Mouse (Mus musculus): ENCODE results near the gene Spcs1. TPM values are rescaled to one million over a fixed set of nuclear protein-coding genes. Genes with fewer than 3 reads are reported as not detected.

Spcs1 gene
- polyA plus RNA-seq, 1 experiment: 262 TPM

DNA sequence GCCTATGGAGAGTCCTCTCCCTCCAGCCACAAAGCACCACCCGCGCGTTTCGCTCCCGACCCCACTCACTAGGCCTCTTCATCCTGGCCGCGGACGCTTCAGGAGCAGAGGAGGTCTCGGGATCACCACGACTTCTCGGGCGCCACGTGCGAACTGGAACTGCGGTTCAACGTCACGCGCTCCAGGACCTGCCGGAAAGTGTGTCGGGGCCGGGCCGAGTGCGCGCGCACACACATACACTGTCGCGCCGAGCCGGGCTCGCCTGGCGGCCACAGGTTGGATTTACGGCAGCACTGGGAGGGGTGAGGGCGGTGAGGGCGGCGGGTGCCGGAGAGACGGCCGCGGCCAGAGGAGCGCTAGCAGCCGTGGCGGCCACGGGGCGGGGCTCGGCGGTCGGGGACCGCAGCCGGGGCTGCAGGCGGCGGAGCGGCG, 17.4 kb upstream of the Spcs1 start, which contains the start of the genes Pbrm1 and Gnl3:
Gene Pbrm1, plus strand, starts transcription at position 279 of the 432 bp plus-strand sequence.
Gene Gnl3, minus strand, starts transcription at position 293 of the 432 bp plus-strand sequence.
- Histone ChIP-seq H3K27ac (ENCODE audit: insufficient read depth, low read depth, low read length) (peak within 1 kb of the TSS; percentile 80), H3K36me3 (ENCODE audit: control insufficient read depth, insufficient read depth, low read length) (peaks cover 8% of the 10 kb centered on the region), H3K27me3 (replicated peaks; ENCODE audit: control insufficient read depth, insufficient read depth, low read length) (no peaks in the 10 kb centered on the region), H3K4me1 (ENCODE audit: control insufficient read depth, insufficient read depth, low read length) (peaks cover 15% of the 10 kb centered on the region), H3K4me3 (ENCODE audit: insufficient read depth, low read depth, low read length) (peak within 1 kb of the TSS; percentile 98)
- TF ChIP-seq CTCF (conservative IDR thresholded peaks at IDR 0.05; ENCODE audit: insufficient read depth, insufficient read length, low read depth, low read length): no peak
- peak; percentile 46 for TF ChIP-seq POLR2A (IDR thresholded peaks at IDR 0.05; ENCODE audit: low read depth, low read length)
- DNase-seq: peak; percentile 98
- WGBS: under 1% methylated on average over 43 of the region's 53 CpGs

DNA sequence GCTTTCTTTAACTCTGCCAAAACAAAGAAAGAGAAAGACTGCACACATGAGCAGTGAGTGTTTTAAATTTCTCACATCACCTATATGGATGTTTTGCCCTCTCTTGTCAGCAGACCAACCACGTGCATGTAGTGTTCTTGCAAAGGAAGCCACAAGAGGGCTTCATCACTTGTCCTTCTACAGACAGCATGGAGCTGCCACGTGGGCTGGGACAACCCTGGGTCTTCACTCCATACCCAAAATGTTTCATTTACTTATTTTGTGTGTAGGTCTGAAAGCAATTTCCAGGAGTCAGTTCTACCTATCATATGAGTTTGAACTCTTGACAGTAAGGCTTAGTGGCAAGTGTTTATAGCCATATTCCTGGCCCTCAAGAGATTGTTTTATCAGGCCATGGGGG, 16.4 kb upstream of the Spcs1 start:
- H3K4me3 ChIP-seq (ENCODE audit: insufficient read depth, low read depth, low read length): peak overlapping the region; percentile 88; the same call in 1 of the 2 replicates
- peak; percentile 25 for DNase-seq
- no peak for TF ChIP-seq POLR2A (IDR thresholded peaks at IDR 0.05; ENCODE audit: low read depth, low read length)
- peak; percentile 24; the same call in 1 of the 2 replicates for TF ChIP-seq CTCF (conservative IDR thresholded peaks at IDR 0.05; ENCODE audit: insufficient read depth, insufficient read length, low read depth, low read length)
- no peaks in the 10 kb centered on the region for H3K27me3 ChIP-seq (replicated peaks; ENCODE audit: control insufficient read depth, insufficient read depth, low read length)
- peaks cover 13% of the 10 kb centered on the region for H3K4me1 ChIP-seq (ENCODE audit: control insufficient read depth, insufficient read depth, low read length)
- H3K27ac ChIP-seq (ENCODE audit: insufficient read depth, low read depth, low read length): no peak overlapping the region
- peaks cover 13% of the 10 kb centered on the region for H3K36me3 ChIP-seq (ENCODE audit: control insufficient read depth, insufficient read depth, low read length)
- WGBS: 2% methylated on average over 2 of the region's 2 CpGs

DNA sequence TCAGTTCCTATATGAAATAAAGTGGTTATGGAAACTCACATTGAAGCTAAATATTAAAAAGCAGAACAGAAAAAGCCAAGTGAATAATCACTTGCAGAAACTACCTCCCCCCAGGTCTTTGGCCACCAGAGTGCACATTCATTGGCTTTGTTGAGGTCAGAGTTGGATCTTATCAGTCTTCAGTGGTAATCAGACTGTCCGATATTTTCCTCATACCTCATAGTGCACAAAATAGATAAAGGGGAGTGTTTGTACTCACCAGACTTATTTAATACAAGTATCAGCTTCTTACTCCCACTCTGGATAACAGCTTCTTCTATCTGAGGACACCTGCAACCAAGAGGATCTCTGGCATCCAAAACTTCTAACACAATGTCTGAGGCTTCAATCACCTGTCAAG, 14.6 kb upstream of the Spcs1 start:
- Histone ChIP-seq H3K4me1 (ENCODE audit: control insufficient read depth, insufficient read depth, low read length) (peaks cover 10% of the 10 kb centered on the region), H3K27ac (ENCODE audit: insufficient read depth, low read depth, low read length) (no peak overlapping the region), H3K36me3 (ENCODE audit: control insufficient read depth, insufficient read depth, low read length) (peaks cover 18% of the 10 kb centered on the region), H3K27me3 (replicated peaks; ENCODE audit: control insufficient read depth, insufficient read depth, low read length) (no peaks in the 10 kb centered on the region), H3K4me3 (ENCODE audit: insufficient read depth, low read depth, low read length) (no peak overlapping the region)
- TF ChIP-seq POLR2A (IDR thresholded peaks at IDR 0.05; ENCODE audit: low read depth, low read length): no peak
- no peak for TF ChIP-seq CTCF (conservative IDR thresholded peaks at IDR 0.05; ENCODE audit: insufficient read depth, insufficient read length, low read depth, low read length)
- 90% methylated on average over 1 of the region's 1 CpGs for WGBS
- DNase-seq: no peak

DNA sequence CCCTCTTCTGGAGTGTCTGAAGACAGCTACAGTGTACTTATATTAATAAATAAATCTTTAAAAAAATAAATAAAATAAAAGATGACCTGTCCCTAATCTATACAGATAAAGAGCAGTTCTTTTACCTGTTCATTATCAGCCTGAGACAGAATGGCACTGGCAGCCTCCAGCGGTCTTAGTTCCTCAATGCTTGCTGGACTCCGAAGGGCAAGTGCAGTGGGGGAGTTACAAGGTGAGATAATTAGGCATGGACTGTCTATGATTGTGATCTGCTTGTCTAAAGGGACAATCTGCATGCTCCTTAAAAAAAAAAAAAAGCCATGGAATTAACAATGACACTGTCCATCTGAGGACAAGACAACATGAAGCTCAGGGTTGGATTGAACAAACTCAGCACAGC, 12.5 kb upstream of the Spcs1 start:
- DNase-seq: no peak
- H3K36me3 ChIP-seq (ENCODE audit: control insufficient read depth, insufficient read depth, low read length): peaks cover 18% of the 10 kb centered on the region
- H3K27ac ChIP-seq (ENCODE audit: insufficient read depth, low read depth, low read length): no peak overlapping the region
- no peaks in the 10 kb centered on the region for H3K27me3 ChIP-seq (replicated peaks; ENCODE audit: control insufficient read depth, insufficient read depth, low read length)
- no peak for TF ChIP-seq POLR2A (IDR thresholded peaks at IDR 0.05; ENCODE audit: low read depth, low read length)
- TF ChIP-seq CTCF (conservative IDR thresholded peaks at IDR 0.05; ENCODE audit: insufficient read depth, insufficient read length, low read depth, low read length): no peak
- 90% methylated on average over 2 of the region's 2 CpGs for WGBS
- H3K4me1 ChIP-seq (ENCODE audit: control insufficient read depth, insufficient read depth, low read length): peaks cover 7% of the 10 kb centered on the region; the same call in 1 of the 2 replicates
- no peak overlapping the region for H3K4me3 ChIP-seq (ENCODE audit: insufficient read depth, low read depth, low read length)

DNA sequence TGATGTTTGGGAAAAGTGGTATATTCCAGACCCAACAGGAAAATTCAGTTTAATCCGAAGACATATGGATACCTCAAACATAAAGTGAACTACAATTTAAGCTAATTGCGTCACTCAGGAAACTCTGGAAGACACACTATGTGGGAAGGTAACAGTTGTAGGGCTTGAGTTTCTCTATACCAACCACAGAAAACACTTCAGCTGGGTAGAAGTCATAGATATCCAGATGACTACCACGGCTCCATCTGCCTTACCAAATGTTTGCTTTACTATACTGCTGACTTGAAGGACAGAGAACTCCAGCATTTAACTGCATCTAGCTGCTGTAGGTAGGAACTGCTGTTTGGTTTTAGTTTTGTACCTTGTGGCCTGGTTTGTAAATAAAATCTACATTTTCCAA, 10.1 kb upstream of the Spcs1 start:
- peaks cover 15% of the 10 kb centered on the region for H3K36me3 ChIP-seq (ENCODE audit: control insufficient read depth, insufficient read depth, low read length)
- TF ChIP-seq CTCF (conservative IDR thresholded peaks at IDR 0.05; ENCODE audit: insufficient read depth, insufficient read length, low read depth, low read length): no peak
- H3K27me3 ChIP-seq (replicated peaks; ENCODE audit: control insufficient read depth, insufficient read depth, low read length): no peaks in the 10 kb centered on the region
- no peak for DNase-seq
- H3K4me3 ChIP-seq (ENCODE audit: insufficient read depth, low read depth, low read length): no peak overlapping the region
- H3K4me1 ChIP-seq (ENCODE audit: control insufficient read depth, insufficient read depth, low read length): no peaks in the 10 kb centered on the region
- H3K27ac ChIP-seq (ENCODE audit: insufficient read depth, low read depth, low read length): no peak overlapping the region
- 95% methylated on average over 3 of the region's 3 CpGs for WGBS

DNA sequence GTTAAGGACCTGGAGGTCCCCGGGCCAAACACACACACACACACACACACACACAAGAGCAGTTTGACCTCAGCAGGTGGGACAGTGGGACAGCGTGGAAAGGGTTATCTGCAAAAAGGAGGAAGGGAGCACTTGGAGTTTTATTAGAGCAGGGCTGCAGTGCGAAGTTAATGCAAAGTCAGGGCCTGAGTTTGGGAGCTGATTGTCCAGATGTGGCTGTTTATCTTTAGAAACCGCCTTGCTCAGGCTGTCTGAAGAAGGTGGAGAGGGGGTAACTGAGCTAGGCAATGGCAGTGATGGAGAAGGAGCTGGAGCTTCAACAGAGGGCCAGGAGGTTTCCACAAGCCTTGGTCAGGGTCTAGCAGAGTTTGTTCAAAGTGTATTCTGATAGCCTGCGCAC, 5.3 kb upstream of the Spcs1 start:
- Histone ChIP-seq H3K4me3 (ENCODE audit: insufficient read depth, low read depth, low read length) (no peak overlapping the region), H3K36me3 (ENCODE audit: control insufficient read depth, insufficient read depth, low read length) (peaks cover 3% of the 10 kb centered on the region), H3K4me1 (ENCODE audit: control insufficient read depth, insufficient read depth, low read length) (peaks cover 2% of the 10 kb centered on the region; the same call in 1 of the 2 replicates), H3K27me3 (replicated peaks; ENCODE audit: control insufficient read depth, insufficient read depth, low read length) (no peaks in the 10 kb centered on the region), H3K27ac (ENCODE audit: insufficient read depth, low read depth, low read length) (no peak overlapping the region)
- DNase-seq: no peak
- 89% methylated on average over 5 of the region's 5 CpGs for WGBS
- TF ChIP-seq POLR2A (IDR thresholded peaks at IDR 0.05; ENCODE audit: low read depth, low read length) (no peak), CTCF (conservative IDR thresholded peaks at IDR 0.05; ENCODE audit: insufficient read depth, insufficient read length, low read depth, low read length) (no peak)

DNA sequence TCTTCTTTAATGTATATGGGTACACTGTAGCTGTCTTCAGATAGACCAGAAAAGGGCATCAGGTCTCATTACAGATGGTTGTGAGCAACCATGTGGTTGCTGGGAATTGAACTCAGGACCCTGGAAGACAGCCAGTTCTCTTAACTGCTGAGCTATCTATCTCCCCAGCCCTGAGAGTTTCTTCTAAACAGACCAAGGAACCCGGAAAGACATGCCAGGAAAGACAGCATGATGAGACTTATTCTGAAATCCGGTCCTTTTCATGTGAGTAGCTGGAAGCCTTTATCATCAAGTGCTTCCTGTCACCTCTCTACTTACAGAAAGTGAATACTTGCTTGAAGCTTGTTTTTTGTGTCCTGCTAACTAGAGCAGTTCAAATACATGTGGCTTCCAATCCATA, 3.1 kb upstream of the Spcs1 start:
- Histone ChIP-seq H3K27me3 (replicated peaks; ENCODE audit: control insufficient read depth, insufficient read depth, low read length) (no peaks in the 10 kb centered on the region), H3K27ac (ENCODE audit: insufficient read depth, low read depth, low read length) (no peak overlapping the region), H3K4me1 (ENCODE audit: control insufficient read depth, insufficient read depth, low read length) (peaks cover 2% of the 10 kb centered on the region; the same call in 1 of the 2 replicates), H3K4me3 (ENCODE audit: insufficient read depth, low read depth, low read length) (no peak overlapping the region), H3K36me3 (ENCODE audit: control insufficient read depth, insufficient read depth, low read length) (no peaks in the 10 kb centered on the region; the same call in 1 of the 2 replicates)
- TF ChIP-seq CTCF (conservative IDR thresholded peaks at IDR 0.05; ENCODE audit: insufficient read depth, insufficient read length, low read depth, low read length): no peak
- TF ChIP-seq POLR2A (IDR thresholded peaks at IDR 0.05; ENCODE audit: low read depth, low read length): no peak
- 69% methylated on average over 2 of the region's 2 CpGs for WGBS
- DNase-seq: no peak
